Mouse (Mus musculus) kidney, adult 2 months (tissue): ENCODE measurements around the gene Zbtb8b. TPM values are rescaled to one million over a fixed set of nuclear protein-coding genes. Genes with fewer than 3 reads are reported as not detected.
"Not testable (repeated sequence)": the region's sequence is repeated elsewhere in the genome, so short reads cannot be mapped to it uniquely, and the experiment has no call there.

Source experiments
- DNase-seq: peaks from one replicate; pipeline ENCODE4 v3.0.0; 2021
- H3K27ac ChIP-seq: fragments of 200-500 bp; 2 replicates; pipeline ENCODE4 v1.5.1; 2012; ENCODE audit warnings: low read depth, low read length, control low read depth, inconsistent platforms; ENCODE audit not compliant: insufficient read depth
- H3K27me3 ChIP-seq: fragments of 200-500 bp; replicated peaks from 2 replicates; pipeline ENCODE4 v1.6.1; 2012; ENCODE audit warnings: mild to moderate bottlenecking, moderate library complexity, low read length, inconsistent platforms; ENCODE audit not compliant: control insufficient read depth, insufficient read depth
- H3K36me3 ChIP-seq: fragments of 200-500 bp; 2 replicates; pipeline ENCODE4 v1.6.1; 2012; ENCODE audit warnings: mild to moderate bottlenecking, moderate library complexity, low read length, inconsistent platforms; ENCODE audit not compliant: control insufficient read depth, insufficient read depth
- H3K4me1 ChIP-seq: fragments of 200-500 bp; 2 replicates; pipeline ENCODE4 v1.6.1; 2011; ENCODE audit warnings: low read length; ENCODE audit not compliant: control insufficient read depth, insufficient read depth
- H3K4me3 ChIP-seq: fragments of 200-500 bp; 2 replicates; pipeline ENCODE4 v1.5.1; 2011; ENCODE audit warnings: mild to moderate bottlenecking, low read depth, low read length, control low read depth; ENCODE audit not compliant: insufficient read depth
- CTCF ChIP-seq: fragments of 200-500 bp; conservative IDR thresholded peaks from 2 replicates; pipeline ENCODE4 v1.5.1; 2011; ENCODE audit warnings: low read depth, mild to moderate bottlenecking, control low read depth, low read length, moderate library complexity, mixed read lengths; ENCODE audit not compliant: insufficient read depth, insufficient read length
- POLR2A ChIP-seq: fragments of 200-500 bp; IDR thresholded peaks from one replicate; pipeline ENCODE4 v1.6.1; 2011; ENCODE audit warnings: low read depth, low read length, control low read depth
- WGBS: fragments of 180-500 bp; shearing (Covaris S2); methylation state at CpG from one replicate; pipeline ENCODE4 v1.1.7; 2018; 5-methylcytosine and 5-hydroxymethylcytosine counted together
- polyA plus RNA-seq: library from polyadenylated mRNA; depleted of rRNA; stranded (reverse); fragments of >200 nt; gene quantifications from 2 replicates; pipeline ENCODE4 v1.2.3, GENCODE M21; 2012

Gene Zbtb8b
- polyA plus RNA-seq, 1 experiment: 0.58 TPM

GRCm38 (mm10) chr4:129462118-129462517 lies 21.5 kb upstream of the Zbtb8b start:
- peak overlapping the region; percentile 72 for H3K4me3 ChIP-seq
- H3K4me1 ChIP-seq: peaks cover 4% of the 10 kb centered on the region; the same call in 1 of the 2 replicates
- no peaks in the 10 kb centered on the region for H3K27me3 ChIP-seq
- TF ChIP-seq CTCF (no peak), POLR2A (no peak)
- WGBS: 16% methylated on average over 3 of the region's 3 CpGs
- peaks cover 7% of the 10 kb centered on the region for H3K36me3 ChIP-seq
- DNase-seq: peak; percentile 68
- H3K27ac ChIP-seq: peak overlapping the region; percentile 68; the same call in 1 of the 2 replicates

- Histone ChIP-seq H3K27ac (peak within 1 kb of the TSS; percentile 72), H3K36me3 (peaks cover 4% of the 10 kb centered on the region; the same call in 1 of the 2 replicates), H3K4me3 (peak within 1 kb of the TSS; percentile 72), H3K27me3 (no peaks in the 10 kb centered on the region), H3K4me1 (peaks cover 4% of the 10 kb centered on the region; the same call in 1 of the 2 replicates)
- DNase-seq: peak; percentile 100
- peak; percentile 82 for TF ChIP-seq POLR2A
- TF ChIP-seq CTCF: no peak
- WGBS: under 1% methylated on average over 46 of the region's 46 CpGs
Observed at GRCm38 (mm10) chr4:129461183-129461960, 20.7 kb upstream of the Zbtb8b start, which contains the start of gene Bsdc1. Bsdc1 (plus strand) TSS chr4:129461581.

GRCm38 (mm10) chr4:129460827-129461182 lies 20.2 kb upstream of the Zbtb8b start:
- H3K4me1 ChIP-seq: peaks cover 4% of the 10 kb centered on the region; the same call in 1 of the 2 replicates
- H3K27ac ChIP-seq: peak overlapping the region; percentile 72
- no peaks in the 10 kb centered on the region for H3K27me3 ChIP-seq
- no peak for DNase-seq
- H3K4me3 ChIP-seq: peak overlapping the region; percentile 47
- 0% methylated on average over 4 of the region's 4 CpGs for WGBS
- TF ChIP-seq POLR2A: no peak
- TF ChIP-seq CTCF: no peak
- H3K36me3 ChIP-seq: peaks cover 3% of the 10 kb centered on the region; the same call in 1 of the 2 replicates

GRCm38 (mm10) chr4:129459726-129460125 lies 19.1 kb upstream of the Zbtb8b start:
- peaks cover 4% of the 10 kb centered on the region; the same call in 1 of the 2 replicates for H3K4me1 ChIP-seq
- H3K36me3 ChIP-seq: no peaks in the 10 kb centered on the region
- peak overlapping the region; percentile 28; the same call in 1 of the 2 replicates for H3K27ac ChIP-seq
- TF ChIP-seq POLR2A (no peak), CTCF (no peak)
- H3K4me3 ChIP-seq: no peak overlapping the region
- H3K27me3 ChIP-seq: no peaks in the 10 kb centered on the region
- peak; percentile 80 for DNase-seq
- WGBS: 38% methylated on average over 3 of the region's 3 CpGs

DNA sequence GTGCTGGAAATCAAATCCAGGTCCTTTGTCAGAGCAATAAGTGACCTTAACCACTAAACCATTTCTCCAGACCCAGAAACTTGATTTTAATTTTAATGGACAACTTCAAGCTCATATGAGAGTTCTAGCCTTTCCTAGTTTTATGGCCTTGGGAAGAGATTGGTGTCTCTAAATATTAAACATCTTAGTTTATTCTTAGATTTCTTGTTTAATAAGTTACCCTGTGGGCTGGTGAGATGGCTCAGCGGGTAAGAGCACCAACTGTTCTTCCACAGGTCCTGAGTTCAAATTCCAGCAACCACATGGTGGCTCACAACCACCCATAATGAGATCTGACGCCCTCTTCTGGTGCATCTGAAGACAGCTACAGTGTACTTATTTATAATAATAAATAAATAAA lies 16.7 kb upstream of the Zbtb8b start:
- WGBS: 51% methylated on average over 2 of the region's 2 CpGs
- not testable (repeated sequence) for H3K27me3 ChIP-seq, H3K36me3 ChIP-seq, H3K4me1 ChIP-seq, H3K4me3 ChIP-seq
- peak overlapping the region; percentile 19 for H3K27ac ChIP-seq
- peak; percentile 54 for DNase-seq

GRCm38 (mm10) chr4:129456126-129456525 lies 15.5 kb upstream of the Zbtb8b start:
- 0 out of 2 replicates have a peak overlapping the region, but pooled peaks have one; percentile 1 for H3K27ac ChIP-seq
- WGBS: 39% methylated on average over 5 of the region's 5 CpGs
- no peaks in the 10 kb centered on the region for H3K36me3 ChIP-seq
- no peaks in the 10 kb centered on the region; the same call in 1 of the 2 replicates for H3K4me1 ChIP-seq
- no peaks in the 10 kb centered on the region for H3K27me3 ChIP-seq
- no peak for TF ChIP-seq CTCF
- TF ChIP-seq POLR2A: no peak
- DNase-seq: peak; percentile 70
- no peak overlapping the region for H3K4me3 ChIP-seq

DNA sequence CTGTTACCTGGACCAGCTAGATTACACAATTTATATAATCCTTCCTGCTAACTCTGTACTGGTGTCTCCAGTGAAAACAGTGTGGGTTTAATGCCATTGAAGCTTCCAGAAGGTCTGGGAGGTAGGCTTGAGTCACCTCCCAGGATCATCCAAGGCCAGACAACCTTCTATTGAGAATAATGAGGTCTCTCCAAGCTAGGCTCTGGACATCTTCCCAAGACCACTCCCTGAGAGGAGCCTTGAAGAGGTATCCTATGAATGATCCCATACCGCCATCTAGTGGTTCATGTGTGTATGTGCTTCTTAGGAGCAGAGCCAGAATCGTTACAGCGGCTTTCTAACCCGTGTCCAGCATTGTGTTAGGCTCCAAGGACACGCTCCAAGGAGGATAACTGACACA lies 14.6 kb upstream of the Zbtb8b start:
- Histone ChIP-seq H3K27ac (0 out of 2 replicates have a peak overlapping the region, but pooled peaks have one; percentile 2), H3K27me3 (no peaks in the 10 kb centered on the region), H3K36me3 (no peaks in the 10 kb centered on the region), H3K4me3 (no peak overlapping the region), H3K4me1 (no peaks in the 10 kb centered on the region; the same call in 1 of the 2 replicates)
- WGBS: 0% methylated on average over 5 of the region's 5 CpGs
- DNase-seq: peak; percentile 88
- TF ChIP-seq POLR2A: no peak
- peak; percentile 84 for TF ChIP-seq CTCF
